Mouse (Mus musculus) layer of hippocampus, adult 11-12 months (tissue): ENCODE results near the gene Cd302.

ENCODE experiments used
- DNase-seq: peaks from one replicate; pipeline ENCODE4 v3.0.0; 2022; ENCODE audit warnings: low spot score

Cd302 gene

GRCm38 (mm10) chr2:60284467-60284821 lies at the start of gene Cd302:
Gene Cd302 (minus strand): TSS chr2:60284488.
- no peak for DNase-seq

- no peak for DNase-seq
Observed at GRCm38 (mm10) chr2:60328641-60329040, 44.4 kb upstream of the Cd302 start.

GRCm38 (mm10) chr2:60327581-60327980 lies 43.3 kb upstream of the Cd302 start:
- DNase-seq, result no peak

GRCm38 (mm10) chr2:60326948-60327347 lies 42.7 kb upstream of the Cd302 start:
- no peak for DNase-seq

- DNase-seq, result no peak
Observed at GRCm38 (mm10) chr2:60323411-60323810, 39.1 kb upstream of the Cd302 start.

- no peak for DNase-seq
Observed at GRCm38 (mm10) chr2:60322031-60322726, 37.9 kb upstream of the Cd302 start.

- DNase-seq, result no peak
Observed at GRCm38 (mm10) chr2:60303796-60304195, 19.5 kb upstream of the Cd302 start.

GRCm38 (mm10) chr2:60299323-60299722 lies 15.0 kb upstream of the Cd302 start:
- DNase-seq, result no peak

- DNase-seq, result no peak
Observed at GRCm38 (mm10) chr2:60298266-60298665, 14.0 kb upstream of the Cd302 start.

GRCm38 (mm10) chr2:60291381-60291780 lies 7.1 kb upstream of the Cd302 start:
- no peak for DNase-seq

- DNase-seq, result no peak
Observed at GRCm38 (mm10) chr2:60289451-60289850, 5.2 kb upstream of the Cd302 start.

- no peak for DNase-seq
Observed at GRCm38 (mm10) chr2:60288606-60289005, 4.3 kb upstream of the Cd302 start.

- no peak for DNase-seq
Observed at GRCm38 (mm10) chr2:60285107-60285617, 874 bp upstream of the Cd302 start.

GRCm38 (mm10) chr2:60283751-60284466 lies 379 bp downstream of the Cd302 start:
- DNase-seq, result peak; percentile 62

- no peak for DNase-seq
Observed at GRCm38 (mm10) chr2:60283208-60283750, 1.0 kb downstream of the Cd302 start.

GRCm38 (mm10) chr2:60282625-60283024 lies 1.7 kb downstream of the Cd302 start:
- no peak for DNase-seq

- no peak for DNase-seq
Observed at GRCm38 (mm10) chr2:60278627-60279026, 5.7 kb downstream of the Cd302 start.

- no peak for DNase-seq
Observed at GRCm38 (mm10) chr2:60269856-60270479, 14.3 kb downstream of the Cd302 start.

- DNase-seq, result no peak
Observed at GRCm38 (mm10) chr2:60267567-60267966, 16.7 kb downstream of the Cd302 start.

- DNase-seq, result no peak
Observed at GRCm38 (mm10) chr2:60260621-60261350, 23.5 kb downstream of the Cd302 start.

GRCm38 (mm10) chr2:60259186-60259585 lies 25.1 kb downstream of the Cd302 start:
- no peak for DNase-seq

GRCm38 (mm10) chr2:60256751-60257150 lies 27.5 kb downstream of the Cd302 start:
- no peak for DNase-seq
